Mouse (Mus musculus) right cerebral cortex, postnatal 25 days (tissue): ENCODE results near the gene Hyls1.
"Not testable (repeated sequence)": the region's sequence is repeated elsewhere in the genome, so short reads cannot be mapped to it uniquely, and the experiment has no call there.

ENCODE experiments used
- DNase-seq: peaks from one replicate; pipeline ENCODE4 v3.0.0; 2022

Hyls1 gene

GRCm38 (mm10) chr9:35569571-35570534 lies at the start of gene Hyls1, which contains the start of gene Pate2:
Hyls1 (minus strand) TSS chr9:35570398.
Pate2 (plus strand) TSS chr9:35570284.
- peak; percentile 89 for DNase-seq

DNA sequence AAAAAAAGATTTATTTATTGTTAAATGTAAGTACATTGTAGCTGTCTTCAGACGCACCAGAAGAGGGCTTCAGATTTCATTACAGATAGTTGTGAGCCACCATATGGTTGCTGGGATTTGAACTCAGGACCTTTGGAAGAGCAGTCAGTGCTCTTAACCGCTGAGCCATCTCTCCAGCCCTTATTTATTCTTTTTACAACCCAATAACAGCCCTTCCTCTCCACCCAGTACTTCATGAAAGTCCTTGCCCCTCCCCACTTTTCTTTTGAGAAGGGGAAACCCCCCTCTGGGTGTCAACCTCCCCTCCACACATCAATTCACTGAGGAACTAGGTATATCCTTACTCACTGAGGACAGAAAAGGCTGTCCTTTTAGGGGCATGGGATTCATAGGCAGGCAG lies 46.6 kb upstream of the Hyls1 start:
- not testable (repeated sequence) for DNase-seq

GRCm38 (mm10) chr9:35614005-35614404 lies 43.8 kb upstream of the Hyls1 start:
- DNase-seq: no peak

DNA sequence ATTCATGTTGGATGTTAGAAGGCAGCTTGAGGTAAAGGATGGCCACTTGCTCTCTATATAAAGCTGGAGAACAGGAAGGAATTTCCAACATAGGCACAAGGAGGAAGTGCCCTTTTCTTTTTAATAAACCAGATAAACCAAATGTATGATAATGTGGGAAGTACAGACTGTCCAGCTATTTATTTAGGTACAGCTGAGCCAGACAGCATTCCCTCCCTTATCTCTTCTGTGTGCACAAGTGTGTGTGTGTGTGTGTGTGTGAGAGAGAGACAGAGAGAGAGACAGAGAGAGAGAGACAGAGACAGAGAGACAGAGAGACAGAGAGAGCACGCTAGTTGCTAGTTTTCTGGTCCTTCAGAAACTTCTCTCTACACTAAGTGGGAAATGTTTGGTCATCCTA lies 41.6 kb upstream of the Hyls1 start, which contains the start of gene Pate4:
Gene Pate4 (minus strand): TSS at position 101 of the 400 bp plus-strand sequence.
- DNase-seq: no peak

GRCm38 (mm10) chr9:35607647-35608405 lies 37.6 kb upstream of the Hyls1 start:
- DNase-seq: no peak

- no peak for DNase-seq
Measured at GRCm38 (mm10) chr9:35592903-35593302, 22.7 kb upstream of the Hyls1 start.

DNA sequence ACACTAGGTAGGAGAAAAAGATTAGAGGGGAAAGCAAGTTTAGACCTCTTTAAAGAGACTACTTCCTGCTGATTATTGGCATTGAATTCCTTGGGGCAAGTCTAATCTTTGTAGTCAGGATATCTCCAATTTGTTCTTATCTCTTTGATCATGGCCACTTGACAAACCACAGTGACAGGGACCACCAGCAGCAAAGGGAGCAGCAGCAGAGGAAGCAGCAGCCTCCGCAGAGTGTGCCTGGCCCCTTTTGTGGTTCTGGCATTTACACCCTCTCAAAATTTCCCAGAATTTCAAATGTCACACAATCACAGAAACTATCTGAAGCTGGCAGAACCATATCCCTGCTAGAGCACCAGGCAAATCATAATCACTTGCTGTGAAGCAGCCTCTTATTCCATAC lies 17.5 kb upstream of the Hyls1 start:
- DNase-seq: no peak

DNA sequence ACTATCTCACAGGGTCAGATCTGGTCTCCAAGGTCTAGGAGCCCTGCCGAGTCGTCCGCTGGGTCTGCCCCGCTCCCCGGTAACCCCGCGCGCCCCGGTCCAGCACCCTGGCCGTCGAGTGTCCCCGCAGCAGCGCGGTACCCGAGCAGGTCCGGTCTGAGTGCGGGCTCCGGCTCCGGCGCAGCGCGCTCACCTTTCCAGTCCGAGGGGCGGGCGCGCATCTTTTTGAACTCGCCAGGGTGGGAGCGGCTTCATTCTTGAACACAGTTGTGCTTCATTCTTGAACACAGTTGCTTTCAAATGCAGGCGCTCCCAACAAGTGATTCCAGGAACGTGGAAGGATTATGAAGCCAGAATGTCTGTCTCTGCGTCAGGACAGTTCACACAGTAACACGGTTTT lies 4.2 kb upstream of the Hyls1 start:
- no peak for DNase-seq

DNA sequence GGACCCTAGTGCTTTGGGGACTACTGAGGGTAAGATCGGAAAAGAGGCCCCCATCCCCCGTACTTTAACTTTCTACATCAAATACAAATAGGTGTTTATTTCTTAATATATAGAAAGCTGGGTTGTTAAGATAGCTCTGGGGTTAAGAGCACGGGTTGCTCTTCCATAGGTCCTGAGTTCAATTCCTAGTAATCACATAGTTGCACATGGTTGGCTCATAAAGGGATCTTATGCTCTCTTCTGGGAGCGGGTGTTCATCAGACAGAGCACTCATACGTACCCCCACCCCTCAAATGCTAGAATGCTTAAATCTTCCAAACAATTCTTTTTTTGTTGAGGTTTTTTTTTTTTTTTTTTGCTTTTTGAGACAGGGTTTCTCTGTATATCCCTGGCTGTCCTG lies 465 bp upstream of the Hyls1 start:
- no peak for DNase-seq

DNA sequence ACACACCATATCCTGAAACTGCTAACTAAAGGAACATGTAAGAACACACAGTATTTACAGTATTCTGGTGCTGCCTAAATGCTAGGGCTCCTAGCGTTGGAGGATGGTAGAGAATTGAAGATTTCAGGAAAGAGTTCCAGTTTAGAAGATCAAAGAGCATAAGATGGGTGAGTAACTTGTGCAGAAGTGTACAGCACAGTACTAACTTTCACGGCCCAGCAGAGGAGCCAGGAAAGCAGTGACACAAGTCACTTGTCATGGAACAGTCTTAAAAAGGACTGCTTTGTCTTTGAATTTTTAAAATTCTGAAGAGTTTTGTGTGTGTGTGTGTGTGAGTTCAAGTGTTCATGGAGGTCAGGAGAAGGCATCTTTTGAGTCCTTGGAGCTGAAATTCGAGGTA lies 2.2 kb downstream of the Hyls1 start:
- DNase-seq: no peak

DNA sequence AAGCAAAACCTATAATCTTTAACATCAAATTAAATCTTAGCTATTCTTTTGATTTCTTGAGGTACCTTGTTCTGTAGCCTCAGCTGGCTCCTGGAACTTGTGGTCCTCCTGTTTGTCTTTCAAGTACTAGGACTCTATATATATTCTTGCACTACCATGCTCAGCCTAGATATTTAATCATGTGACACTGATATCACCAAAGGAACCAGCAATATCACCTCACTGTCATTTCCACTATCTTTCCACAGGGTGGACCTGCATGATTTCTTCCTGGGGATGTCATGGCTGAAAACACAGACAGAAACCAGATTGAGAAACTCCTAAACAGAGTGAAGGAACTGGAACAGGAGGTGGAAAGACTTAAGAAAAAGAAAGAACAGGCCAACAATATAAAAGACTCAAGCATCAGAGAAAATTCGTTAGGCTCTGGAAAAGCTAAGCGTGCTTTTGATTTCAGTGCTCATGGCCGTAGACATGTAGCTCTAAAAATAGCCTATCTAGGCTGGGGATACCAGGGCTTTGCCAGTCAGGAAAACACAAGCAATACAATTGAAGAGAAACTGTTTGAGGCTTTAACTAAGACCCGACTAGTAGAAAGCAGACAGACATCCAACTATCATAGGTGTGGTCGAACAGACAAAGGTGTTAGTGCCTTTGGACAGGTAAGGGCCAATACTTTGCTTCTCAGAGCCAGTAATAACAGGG lies 5.5 kb downstream of the Hyls1 start:
- no peak for DNase-seq

GRCm38 (mm10) chr9:35561583-35561982 lies 8.6 kb downstream of the Hyls1 start:
- DNase-seq: no peak

GRCm38 (mm10) chr9:35561076-35561475 lies 9.1 kb downstream of the Hyls1 start:
- no peak for DNase-seq

- DNase-seq: peak; percentile 84
Measured at GRCm38 (mm10) chr9:35559009-35559890, 10.9 kb downstream of the Hyls1 start.

GRCm38 (mm10) chr9:35558257-35559008 lies 11.8 kb downstream of the Hyls1 start, which contains the start of the genes Ddx25 and Pus3:
Ddx25 (minus strand) TSS chr9:35558528.
Pus3 (plus strand) TSS chr9:35558595.
- peak; percentile 88 for DNase-seq

- no peak for DNase-seq
Measured at GRCm38 (mm10) chr9:35556494-35557102, 13.6 kb downstream of the Hyls1 start.

- DNase-seq: no peak
Measured at GRCm38 (mm10) chr9:35548455-35548854, 21.7 kb downstream of the Hyls1 start.

- DNase-seq: no peak
Measured at GRCm38 (mm10) chr9:35546745-35547144, 23.5 kb downstream of the Hyls1 start.

DNA sequence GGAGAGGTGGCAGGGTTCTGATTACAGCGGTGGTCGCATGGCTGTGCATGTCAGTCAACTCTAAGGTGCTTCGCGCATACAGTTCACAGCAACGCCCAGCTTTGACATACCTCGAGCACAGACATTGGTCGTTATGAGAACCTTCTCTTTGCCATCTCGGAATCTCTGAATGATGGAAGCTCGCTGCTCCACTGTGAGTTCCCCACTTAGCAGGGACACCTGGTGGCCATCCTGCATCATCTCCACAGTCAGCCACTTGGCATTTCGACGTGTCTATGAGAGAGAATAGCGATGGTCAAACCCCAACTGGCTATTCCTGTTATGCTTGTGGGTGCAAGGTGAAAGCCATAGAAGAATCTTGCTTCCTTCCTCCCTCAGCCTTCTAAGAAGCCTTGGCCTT lies 24.5 kb downstream of the Hyls1 start:
- DNase-seq: no peak

- DNase-seq: no peak
Measured at GRCm38 (mm10) chr9:35544666-35545065, 25.5 kb downstream of the Hyls1 start.
